Mouse (Mus musculus) midbrain, embryonic 12.5 days (tissue): ENCODE results near the gene Igf2. TPM values are rescaled to one million over a fixed set of nuclear protein-coding genes. Genes with fewer than 3 reads are reported as not detected.
A peak's percentile ranks its signal among the peaks of the same experiment; 100 is the strongest.

Experiments
- ATAC-seq: fragments of 200-750 bp; cut with Nextera tagmentation; 2 replicates; pipeline ENCODE4 v1.8.0; 2017; ENCODE audit warnings: low read depth, moderate TSS enrichment, moderate library complexity; ENCODE audit not compliant: low FRiP score
- H3K27ac ChIP-seq: fragments of 300-500 bp; sonication (generic); replicated peaks from 2 replicates; pipeline ENCODE4 v1.5.1; 2016; ENCODE audit warnings: mild to moderate bottlenecking
- H3K27me3 ChIP-seq: fragments of 300-500 bp; sonication (generic); 2 replicates; pipeline ENCODE4 v1.6.1; 2016; ENCODE audit warnings: mild to moderate bottlenecking
- H3K36me3 ChIP-seq: fragments of 300-500 bp; sonication (generic); 2 replicates; pipeline ENCODE4 v1.6.1; 2016
- H3K4me1 ChIP-seq: fragments of 300-500 bp; sonication (generic); 2 replicates; pipeline ENCODE4 v1.6.1; 2016
- H3K4me2 ChIP-seq: fragments of 300-500 bp; sonication (generic); replicated peaks from 2 replicates; pipeline ENCODE4 v1.6.1; 2016; ENCODE audit warnings: mild to moderate bottlenecking, moderate library complexity
- H3K4me3 ChIP-seq: fragments of 300-500 bp; sonication (generic); 2 replicates; pipeline ENCODE4 v1.5.1; 2016; ENCODE audit warnings: mild to moderate bottlenecking
- H3K9ac ChIP-seq: fragments of 300-500 bp; sonication (generic); replicated peaks from 2 replicates; pipeline ENCODE4 v1.6.1; 2016; ENCODE audit warnings: mild to moderate bottlenecking, moderate library complexity
- H3K9me3 ChIP-seq: fragments of 300-500 bp; sonication (generic); 2 replicates; pipeline ENCODE4 v1.6.1; 2016; ENCODE audit warnings: mild to moderate bottlenecking
- WGBS: fragments of 180-500 bp; shearing (Covaris S2); methylation state at CpG from one replicate; pipeline ENCODE4 v1.1.7; 2016; 5-methylcytosine and 5-hydroxymethylcytosine counted together
- microRNA counts: library from miRNA; unstranded; fragments of <30 nt; microRNA quantifications from one replicate; lab custom pipeline; 2017
- microRNA-seq: library from miRNA; unstranded; fragments of <30 nt; microRNA quantifications from one replicate; pipeline ENCODE4, GENCODE M21; 2017
- polyA plus RNA-seq: library from polyadenylated mRNA; unstranded; fragments of >200 nt; fragmentation: Nextera tagmentation; extraction: Ambion mirVana; gene quantifications from 2 replicates; pipeline ENCODE4 v1.2.1, GENCODE M21; 2016

Igf2 gene
- polyA plus RNA-seq, 1 experiment from 2014 or later, result 211 TPM

GRCm38 (mm10) chr7:142610627-142611406, 55.8 kb downstream of the Igf2 start:
- 2% methylated on average over 12 of the region's 12 CpGs for WGBS
- H3K9ac ChIP-seq, result peak overlapping the region; percentile 47

GRCm38 (mm10) chr7:142600921-142601320, 65.7 kb downstream of the Igf2 start:
- H3K9me3 ChIP-seq, result no peaks in the 10 kb centered on the region
- H3K27me3 ChIP-seq, result no peaks in the 10 kb centered on the region
- no peak overlapping the region for H3K9ac ChIP-seq
- H3K36me3 ChIP-seq, result no peaks in the 10 kb centered on the region
- no peak overlapping the region for H3K4me2 ChIP-seq
- no peak for ATAC-seq
- no peak overlapping the region for H3K27ac ChIP-seq
- no peaks in the 10 kb centered on the region for H3K4me1 ChIP-seq
- 94% methylated on average over 2 of the region's 2 CpGs for WGBS
- no peak overlapping the region for H3K4me3 ChIP-seq

More at GRCm38 (mm10) chr7:142610627-142611406, 55.8 kb downstream of the Igf2 start:
- H3K27me3 ChIP-seq, result no peaks in the 10 kb centered on the region
- ATAC-seq, result peak; percentile 91
- H3K9me3 ChIP-seq, result no peaks in the 10 kb centered on the region
- H3K4me3 ChIP-seq, result peak overlapping the region; percentile 13; the same call in 1 of the 2 replicates
- H3K4me1 ChIP-seq, result peaks cover 18% of the 10 kb centered on the region
- no peaks in the 10 kb centered on the region for H3K36me3 ChIP-seq
- H3K27ac ChIP-seq, result peak overlapping the region; percentile 72
- H3K4me2 ChIP-seq, result peak overlapping the region; percentile 39

MicroRNAs encoded within 50 kb of the gene (microRNA counts, 519-probe panel; counts per million panel counts)
- microRNA mmu-miR-483 (lab: Ali Mortazavi, UCI), result not detected

Small RNAs within 50 kb of the gene (microRNA-seq; reads per million reads assigned to microRNA genes)
- 360 reads per million, percentile 66 among the genes with 10 or more reads in this experiment for gene Mir483

Other genes starting within 250 kb of the Igf2 start
- gene Syt8, start 232.0 kb downstream of the Igf2 start, polyA plus RNA-seq, result 0.56 TPM in 1 of 2 replicates, not detected in the other
- 0.66 TPM in 1 of 2 replicates, not detected in the other for gene Tnni2, start 225.0 kb downstream of the Igf2 start, polyA plus RNA-seq
- gene Lsp1, start 206.0 kb downstream of the Igf2 start, polyA plus RNA-seq, result 9.8 and 11.1 TPM in 2 replicates
- 1.0 and 1.1 TPM in 2 replicates for gene Tnnt3, start 168.0 kb downstream of the Igf2 start, polyA plus RNA-seq
- gene Mrpl23, start 134.1 kb downstream of the Igf2 start, polyA plus RNA-seq, result 10.3 and 15.0 TPM in 2 replicates
- not detected in 2 replicates for gene Gm49394, start 3.1 kb upstream of the Igf2 start, polyA plus RNA-seq
- not detected in 2 replicates for gene Ins2, start 76.6 kb upstream of the Igf2 start, polyA plus RNA-seq